Comparison of ENCODE assay signal across 25 mouse cellular contexts in genomic region chr15:16163969-16164368, GRCm38 (mm10).
DNase-seq lines count a peak whose midpoint lies in the region; ATAC-seq and TF ChIP-seq lines count a peak whose summit lies in the region.
"Had no signal": no experiment of that assay in that cellular context is flagged by ENCODE, and none has a peak within 500 bp of the region (broad histone marks: within the 10 kb centered on the region; RNA-seq: fewer than 3 reads in every experiment).

No protein-coding gene starts in this region.

- H3K36me3 ChIP-seq in G1E (replicated peaks) (no peaks in the 10 kb centered on the region), MEL (ENCODE audit: control insufficient read depth in 1 of 2, insufficient read depth in 2 of 2, low read length in 2 of 2) (peaks cover 0 to 10% of the 10 kb centered on the region in 2 experiments; a peak in 2 of 4 replicates)
- H3K36me3 ChIP-seq in intestine, embryonic 15.5 days = no peaks in the 10 kb centered on the region
- H3K36me3 ChIP-seq in midbrain, embryonic 15.5 days (replicated peaks) = no peaks in the 10 kb centered on the region
- no peaks in the 10 kb centered on the region for H3K36me3 ChIP-seq in forebrain, embryonic 14.5 days (ENCODE audit: control insufficient read depth, insufficient read depth, low read length)

- H3K9me3 ChIP-seq in G1E (replicated peaks) = no peaks in the 10 kb centered on the region
- H3K9me3 ChIP-seq in MEL (replicated peaks; ENCODE audit: insufficient read depth, low read length) = no peaks in the 10 kb centered on the region
- no peaks in the 10 kb centered on the region for H3K9me3 ChIP-seq in intestine, embryonic 15.5 days
- H3K9me3 ChIP-seq in midbrain, embryonic 15.5 days = no peaks in the 10 kb centered on the region
- H3K9me3 ChIP-seq in forebrain, embryonic 14.5 days (replicated peaks; ENCODE audit: control insufficient read depth, low read length) = no peaks in the 10 kb centered on the region

- H3K4me2 ChIP-seq in intestine, embryonic 15.5 days (replicated peaks) = no peak overlapping the region
- no peak overlapping the region for H3K4me2 ChIP-seq in midbrain, embryonic 15.5 days
- H3K4me2 ChIP-seq in forebrain, embryonic 14.5 days (ENCODE audit: low read length) = no peak overlapping the region

- no peak overlapping the region for H3K9ac ChIP-seq in MEL (ENCODE audit: control insufficient read depth, low read depth, low read length, poor library complexity, severe bottlenecking)
- no peak overlapping the region for H3K9ac ChIP-seq in intestine, embryonic 15.5 days
- no peak overlapping the region for H3K9ac ChIP-seq in midbrain, embryonic 15.5 days
- H3K9ac ChIP-seq in forebrain, embryonic 14.5 days (ENCODE audit: low read length) = no peak overlapping the region

- H3K27ac ChIP-seq in MEL (ENCODE audit: control insufficient read depth, low read depth, low read length) = no peak overlapping the region
- no peak overlapping the region for H3K27ac ChIP-seq in intestine, embryonic 15.5 days
- H3K27ac ChIP-seq in midbrain, embryonic 15.5 days = no peak overlapping the region
- H3K27ac ChIP-seq in forebrain, embryonic 14.5 days (ENCODE audit: low read depth, low read length) = no peak overlapping the region

- no peak for TF ChIP-seq POLR2A in MEL (IDR thresholded peaks at IDR 0.05; ENCODE audit: control insufficient read depth in 1 of 2, insufficient read depth in 1 of 2, low read depth in 1 of 2, low read length in 2 of 2, poor library complexity in 1 of 2)

- H3K27me3 ChIP-seq in G1E (ENCODE audit: insufficient read depth, low read length) (no peaks in the 10 kb centered on the region), MEL (ENCODE audit: control insufficient read depth in 1 of 2, insufficient read depth in 2 of 2, low read length in 2 of 2) (no peaks in the 10 kb centered on the region)
- H3K27me3 ChIP-seq in intestine, embryonic 15.5 days (replicated peaks) = no peaks in the 10 kb centered on the region
- no peaks in the 10 kb centered on the region for H3K27me3 ChIP-seq in midbrain, embryonic 15.5 days (replicated peaks)
- no peaks in the 10 kb centered on the region for H3K27me3 ChIP-seq in forebrain, embryonic 14.5 days (replicated peaks; ENCODE audit: control insufficient read depth, insufficient read depth, low read length)
- H3K27me3 ChIP-seq: CH12.LX, Patski had no signal

- H3K4me3 ChIP-seq in G1E (ENCODE audit: low read depth, low read length) = no peak overlapping the region
- H3K4me3 ChIP-seq in MEL (ENCODE audit: control insufficient read depth in 1 of 2, insufficient read depth in 1 of 2, low read depth in 2 of 2, low read length in 2 of 2) = 0 out of 4 replicates have a peak overlapping the region, but pooled peaks of 1 of the 2 experiments have one; percentile 19
- no peak overlapping the region for H3K4me3 ChIP-seq in intestine, embryonic 15.5 days (replicated peaks)
- H3K4me3 ChIP-seq in midbrain, embryonic 15.5 days = no peak overlapping the region
- no peak overlapping the region for H3K4me3 ChIP-seq in forebrain, embryonic 14.5 days (ENCODE audit: low read depth, low read length)

- TF ChIP-seq RAD21 in MEL (IDR thresholded peaks at IDR 0.05; ENCODE audit: low read depth, low read length) = peak; percentile 19

- H3K79me2 ChIP-seq in MEL (ENCODE audit: control insufficient read depth, insufficient read depth, low read length, poor library complexity) = no peaks in the 10 kb centered on the region

- peak; percentile 73 for ATAC-seq in G1E (ENCODE audit: extremely low read depth, insufficient number of reproducible peaks, low FRiP score, poor library complexity, severe bottlenecking)
- ATAC-seq in intestine, embryonic 15.5 days = no peak
- no peak for ATAC-seq in midbrain, embryonic 15.5 days (replicated peaks)
- ATAC-seq in forebrain, embryonic 14.5 days = no peak
- ATAC-seq: activated CD4-positive, CD25-positive, alpha-beta regulatory T cell, adult 4 months; CD4-positive, CD25-positive, alpha-beta regulatory T cell, adult 4 months; Patski had no signal

- peak; percentile 99 to 100 for TF ChIP-seq EP300 in MEL (IDR thresholded peaks at IDR 0.05; ENCODE audit: low read depth in 1 of 2, low read length in 2 of 2)

- H3K4me1 ChIP-seq in G1E (ENCODE audit: insufficient read depth, low read depth, low read length) (peaks cover 4% of the 10 kb centered on the region; the same call in 1 of the 2 replicates), MEL (ENCODE audit: control insufficient read depth in 1 of 2, insufficient read depth in 2 of 2, low read length in 2 of 2) (peaks cover 2 to 15% of the 10 kb centered on the region in 2 experiments; a peak in 3 of 4 replicates)
- no peaks in the 10 kb centered on the region for H3K4me1 ChIP-seq in intestine, embryonic 15.5 days (replicated peaks)
- no peaks in the 10 kb centered on the region for H3K4me1 ChIP-seq in midbrain, embryonic 15.5 days
- H3K4me1 ChIP-seq in forebrain, embryonic 14.5 days (ENCODE audit: control insufficient read depth, insufficient read depth, low read length) = no peaks in the 10 kb centered on the region

- peak; percentile 54 for DNase-seq in 416B (ENCODE audit: low read depth)
- DNase-seq in G1E (ENCODE audit: low spot score) = peak; percentile 3
- peak; percentile 73 for DNase-seq in MEL (ENCODE audit: low read depth, low spot score)
- DNase-seq in MEL-GATA-1-ER (ENCODE audit: extremely low read depth, low read depth) = peak; percentile 43
- no peak for DNase-seq in right cerebral cortex, adult 2 months (ENCODE audit: low spot score in 2 of 2)
- DNase-seq in forebrain, embryonic 14.5 days (ENCODE audit: low spot score) = no peak
- DNase-seq: adrenal gland, adult 2 months; adrenal gland, adult 8-10 months; adrenal gland, postnatal 10 days; adrenal gland, postnatal 14 days; adrenal gland, postnatal 25 days; adrenal gland, postnatal 36 days; B cell, adult 2 months; cerebellum, adult 11 months; cerebellum, adult 11-12 months; cerebellum, adult 18-20 months; cerebellum, adult 2 months; cerebellum, adult 8-10 months; cerebellum, adult 9-10 months had no signal

- no peak for TF ChIP-seq CTCF in G1E (IDR thresholded peaks at IDR 0.05; ENCODE audit: low read depth, low read length)
- no peak for TF ChIP-seq CTCF in MEL (IDR thresholded peaks at IDR 0.05 in 2 of 3, conservative IDR thresholded peaks at IDR 0.05 in 1 of 3; ENCODE audit: control insufficient read depth in 1 of 3, insufficient read depth in 1 of 3, low read depth in 2 of 3, low read length in 3 of 3, poor library complexity in 1 of 3, severe bottlenecking in 1 of 3)

TF ChIP-seq in MEL, 35 proteins besides CTCF, POLR2A, EP300 and RAD21:
- TF ChIP-seq SMC3 (IDR thresholded peaks at IDR 0.05; ENCODE audit: low read depth, low read length) = no peak
- no peak for TF ChIP-seq ZNF384 (IDR thresholded peaks at IDR 0.05; ENCODE audit: low read depth, low read length)
- no peak for TF ChIP-seq MAZ (IDR thresholded peaks at IDR 0.05; ENCODE audit: low read depth, low read length)
- no peak for TF ChIP-seq ZMIZ1 (IDR thresholded peaks at IDR 0.05; ENCODE audit: low read depth, low read length)
- peak; percentile 57; the same call in 1 of the 2 replicates for TF ChIP-seq MYC (IDR thresholded peaks at IDR 0.05; ENCODE audit: low read depth, low read length)
- TF ChIP-seq MAX (IDR thresholded peaks at IDR 0.05; ENCODE audit: low read length) = no peak
- peak; percentile 72 for TF ChIP-seq SIN3A (IDR thresholded peaks at IDR 0.05; ENCODE audit: low read length)
- TF ChIP-seq USF1 (IDR thresholded peaks at IDR 0.05; ENCODE audit: low read depth, low read length) = no peak
- TF ChIP-seq BHLHE40 (IDR thresholded peaks at IDR 0.05; ENCODE audit: borderline replicate concordance, low read depth, low read length) = no peak
- TF ChIP-seq NELFE (IDR thresholded peaks at IDR 0.05; ENCODE audit: low read depth, low read length) = no peak
- peak; percentile 89 for TF ChIP-seq TCF12 (IDR thresholded peaks at IDR 0.05; ENCODE audit: low read depth, low read length)
- TF ChIP-seq JUND (IDR thresholded peaks at IDR 0.05; ENCODE audit: low read depth, low read length) = no peak
- TF ChIP-seq MAFK (IDR thresholded peaks at IDR 0.05; ENCODE audit: borderline replicate concordance, low read depth, low read length) = peak; percentile 71; the same call in 1 of the 2 replicates
- TF ChIP-seq TAL1 (IDR thresholded peaks at IDR 0.05; ENCODE audit: low read length) = peak; percentile 70
- no peak for TF ChIP-seq GABPA (IDR thresholded peaks at IDR 0.05; ENCODE audit: low read depth, low read length)
- TF ChIP-seq USF2 (IDR thresholded peaks at IDR 0.05; ENCODE audit: borderline replicate concordance in 1 of 2, insufficient read depth in 1 of 2, low read depth in 1 of 2, low read length in 2 of 2) = no peak
- TF ChIP-seq MEF2A (IDR thresholded peaks at IDR 0.05; ENCODE audit: extremely low read depth, insufficient replicate concordance, low read depth, low read length, poor library complexity, severe bottlenecking) = peak; percentile 97
- peak; percentile 98 for TF ChIP-seq GATA1 (IDR thresholded peaks at IDR 0.05; ENCODE audit: low read depth, low read length)
- no peak for TF ChIP-seq CHD1 (IDR thresholded peaks at IDR 0.05; ENCODE audit: low read depth, low read length)
- TF ChIP-seq CHD2 (IDR thresholded peaks at IDR 0.05; ENCODE audit: low read length) = peak; percentile 27; the same call in 1 of the 2 replicates
- TF ChIP-seq ETS1 (IDR thresholded peaks at IDR 0.05; ENCODE audit: low read depth, low read length) = peak; percentile 87
- TF ChIP-seq RCOR1 (IDR thresholded peaks at IDR 0.05; ENCODE audit: low read depth, low read length) = peak; percentile 92
- TF ChIP-seq MYB (IDR thresholded peaks at IDR 0.05; ENCODE audit: low read depth, low read length) = peak; percentile 84
- no peak for TF ChIP-seq KAT2A (conservative IDR thresholded peaks at IDR 0.05; ENCODE audit: low read depth, low read length)
- peak; percentile 53; the same call in 1 of the 2 replicates for TF ChIP-seq E2F4 (IDR thresholded peaks at IDR 0.05; ENCODE audit: borderline replicate concordance, low read depth, low read length)
- peak; percentile 63 for TF ChIP-seq ELF1 (IDR thresholded peaks at IDR 0.05; ENCODE audit: low read depth, low read length)
- peak; percentile 61 for TF ChIP-seq HCFC1 (IDR thresholded peaks at IDR 0.05; ENCODE audit: low read depth, low read length)
- TF ChIP-seq ZC3H11A (IDR thresholded peaks at IDR 0.05; ENCODE audit: low read depth, low read length) = peak; percentile 9; the same call in 1 of the 2 replicates
- TF ChIP-seq MXI1 (IDR thresholded peaks at IDR 0.05; ENCODE audit: low read depth, low read length) = no peak

Comparison
In these comparisons a context has a peak if more than half of its experiments do, and no peak if none do; other contexts are left out.
1. DNase-seq: peak in 416B (single experiment), G1E (single experiment), MEL (single experiment) and MEL-GATA-1-ER (single experiment); none in right cerebral cortex, adult 2 months (0 of 2) and forebrain, embryonic 14.5 days (single experiment).